Mouse (Mus musculus): ENCODE results near the gene Tubb5. TPM values are rescaled to one million over a fixed set of nuclear protein-coding genes. Genes with fewer than 3 reads are reported as not detected.

Tubb5 gene
- total RNA-seq, 4 experiments from 2014 or later: 339 to 357 (median 343) TPM

- no peak for DNase-seq (ENCODE audit: low spot score in 2 of 2)
These were observed 5.5 kb downstream of the Tubb5 start for GRCm38 (mm10) chr17:35832400-35833238.

DNA sequence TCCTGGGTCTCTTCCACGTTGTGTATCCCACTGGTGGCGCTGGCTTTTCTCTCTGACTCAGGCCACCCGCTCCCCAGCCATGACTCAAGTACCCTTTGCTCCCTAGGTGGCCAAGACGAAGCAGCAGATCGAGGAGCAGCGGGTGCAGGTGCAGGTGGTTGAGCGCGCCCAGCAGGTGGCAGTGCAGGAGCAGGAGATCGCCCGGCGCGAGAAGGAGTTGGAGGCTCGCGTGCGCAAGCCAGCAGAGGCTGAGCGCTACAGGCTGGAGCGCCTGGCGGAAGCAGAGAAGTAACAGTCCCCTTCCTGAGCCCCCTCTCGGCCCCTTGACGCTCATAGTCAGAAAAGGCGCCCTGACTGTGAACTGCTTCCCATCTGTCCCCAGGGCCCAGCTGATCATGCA, 8.4 kb downstream of the Tubb5 start:
- peak in 1 of 2 experiments; percentile 78 for DNase-seq (ENCODE audit: low spot score in 2 of 2)

DNA sequence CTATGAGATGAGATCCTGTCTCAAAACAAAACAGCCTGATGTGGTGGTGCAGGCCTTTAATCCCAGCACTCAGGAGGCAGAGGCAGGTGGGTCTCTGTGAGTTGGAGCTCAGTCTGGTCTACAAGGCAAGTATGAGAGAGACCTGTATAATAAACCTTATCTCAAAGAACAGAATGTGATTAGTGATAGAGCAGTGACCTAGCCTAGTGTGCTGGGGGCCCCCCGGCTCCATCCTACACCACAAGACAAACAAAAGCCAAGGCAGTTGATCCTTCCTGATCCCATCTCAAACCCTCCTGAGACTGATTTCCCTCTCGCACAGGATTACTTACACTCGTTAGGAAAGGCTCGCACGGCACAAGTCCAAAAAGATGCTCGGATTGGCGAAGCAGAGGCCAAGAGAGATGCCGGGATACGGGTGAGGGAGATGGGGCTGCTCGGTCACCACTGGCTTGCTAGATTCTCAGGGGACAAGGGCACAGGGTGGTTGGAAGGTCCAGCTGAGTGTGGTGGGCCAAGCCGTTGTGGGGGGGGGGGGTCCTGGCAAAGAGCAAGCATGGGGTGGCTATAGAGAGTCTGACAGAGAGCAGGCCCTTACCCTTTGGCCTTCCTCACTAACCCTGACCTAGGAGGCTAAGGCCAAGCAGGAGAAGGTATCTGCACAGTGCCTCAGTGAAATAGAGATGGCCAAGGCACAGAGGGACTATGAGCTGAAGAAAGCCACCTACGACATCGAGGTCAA, 12.8 kb downstream of the Tubb5 start:
- no peak for DNase-seq (ENCODE audit: low spot score in 2 of 2)

DNA sequence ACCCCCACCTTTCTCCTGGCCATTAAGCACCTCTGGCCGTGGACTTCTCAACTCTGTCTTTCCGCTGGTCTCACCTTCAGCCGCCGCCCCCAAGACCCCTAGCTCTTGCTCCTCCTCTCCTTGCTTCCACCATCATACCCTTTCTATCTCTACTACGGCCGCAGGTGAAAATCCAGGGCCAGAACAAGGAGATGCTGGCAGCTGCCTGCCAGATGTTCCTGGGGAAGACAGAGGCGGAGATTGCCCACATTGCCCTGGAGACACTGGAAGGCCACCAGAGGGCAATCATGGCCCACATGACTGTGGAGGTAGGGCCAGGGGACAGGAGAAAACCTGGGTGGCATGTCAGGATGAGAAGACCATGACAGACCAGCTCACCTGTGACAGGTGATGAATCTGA, 13.7 kb downstream of the Tubb5 start:
- DNase-seq (ENCODE audit: low spot score in 2 of 2): no peak

DNA sequence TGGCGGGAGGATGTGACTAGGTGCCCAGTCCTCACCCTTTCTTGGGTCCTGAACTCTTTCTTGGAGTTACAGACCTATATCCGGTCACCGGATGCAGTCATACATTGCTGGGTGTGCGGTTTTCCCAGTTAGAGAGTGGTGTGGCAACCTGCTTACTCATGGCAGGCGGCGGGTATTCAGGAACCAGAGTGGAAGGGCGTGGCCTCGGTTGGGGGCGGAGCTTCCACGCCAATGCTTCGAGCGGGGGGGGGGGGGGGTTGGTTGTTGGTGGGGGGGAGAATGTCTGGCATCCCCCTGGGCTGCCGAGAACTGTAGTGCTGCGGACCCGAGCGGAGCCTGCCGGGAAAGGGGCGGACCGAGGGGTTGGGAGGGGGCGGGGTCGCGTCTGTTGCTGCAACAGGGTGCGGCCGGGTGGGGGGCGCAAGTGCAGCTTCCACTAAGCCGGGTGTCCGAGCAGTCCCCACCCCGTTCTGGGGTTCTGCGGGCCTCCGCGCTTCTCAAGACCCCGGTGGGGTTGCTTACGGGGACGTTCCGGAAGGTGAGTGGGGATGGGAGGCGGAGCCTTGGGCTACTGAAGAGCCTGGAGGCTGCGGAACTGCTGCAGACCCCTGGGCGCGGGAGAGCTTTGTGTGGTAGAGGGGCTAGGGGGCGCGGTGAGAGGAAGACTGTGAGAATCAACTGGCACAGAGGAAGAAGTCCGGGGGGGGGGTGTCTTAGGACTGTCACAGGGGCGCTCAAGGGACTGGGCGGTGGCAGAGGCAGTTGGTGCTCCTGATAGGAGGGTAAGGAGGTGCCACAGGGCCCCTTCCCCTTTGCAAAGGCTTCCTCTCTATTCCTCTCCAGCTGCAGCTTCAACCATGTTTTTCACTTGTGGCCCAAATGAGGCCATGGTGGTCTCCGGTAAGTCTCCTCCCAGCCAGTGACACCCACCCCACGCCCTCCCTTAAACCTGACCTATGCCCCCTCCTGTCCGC, 14.9 kb downstream of the Tubb5 start, which contains the start of gene Flot1:
Gene Flot1, plus strand, starts transcription at position 267 of the 974 bp plus-strand sequence.
- DNase-seq (ENCODE audit: low spot score in 2 of 2): peak in 1 of 2 experiments; percentile 64

DNA sequence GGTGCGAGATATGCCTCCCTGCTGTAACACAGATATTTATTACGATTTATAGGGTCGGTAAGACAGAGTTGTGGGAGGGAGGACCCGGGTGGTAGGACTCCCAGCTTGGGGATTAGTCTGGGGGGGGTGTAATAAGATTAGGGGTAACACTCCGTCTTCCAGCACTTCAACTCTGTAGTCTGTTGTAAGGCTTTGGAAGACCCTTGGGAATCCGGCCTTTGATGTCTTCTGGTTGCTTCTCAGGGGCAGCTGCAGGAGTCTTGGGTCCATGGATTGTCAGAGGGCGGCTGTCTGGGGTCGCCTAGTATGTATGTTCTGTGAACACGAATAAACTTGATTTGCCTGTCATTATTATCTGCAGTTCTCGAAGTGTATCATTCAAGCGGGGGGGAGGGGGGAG, 15.5 kb downstream of the Tubb5 start:
- DNase-seq (ENCODE audit: low spot score in 2 of 2): no peak

DNA sequence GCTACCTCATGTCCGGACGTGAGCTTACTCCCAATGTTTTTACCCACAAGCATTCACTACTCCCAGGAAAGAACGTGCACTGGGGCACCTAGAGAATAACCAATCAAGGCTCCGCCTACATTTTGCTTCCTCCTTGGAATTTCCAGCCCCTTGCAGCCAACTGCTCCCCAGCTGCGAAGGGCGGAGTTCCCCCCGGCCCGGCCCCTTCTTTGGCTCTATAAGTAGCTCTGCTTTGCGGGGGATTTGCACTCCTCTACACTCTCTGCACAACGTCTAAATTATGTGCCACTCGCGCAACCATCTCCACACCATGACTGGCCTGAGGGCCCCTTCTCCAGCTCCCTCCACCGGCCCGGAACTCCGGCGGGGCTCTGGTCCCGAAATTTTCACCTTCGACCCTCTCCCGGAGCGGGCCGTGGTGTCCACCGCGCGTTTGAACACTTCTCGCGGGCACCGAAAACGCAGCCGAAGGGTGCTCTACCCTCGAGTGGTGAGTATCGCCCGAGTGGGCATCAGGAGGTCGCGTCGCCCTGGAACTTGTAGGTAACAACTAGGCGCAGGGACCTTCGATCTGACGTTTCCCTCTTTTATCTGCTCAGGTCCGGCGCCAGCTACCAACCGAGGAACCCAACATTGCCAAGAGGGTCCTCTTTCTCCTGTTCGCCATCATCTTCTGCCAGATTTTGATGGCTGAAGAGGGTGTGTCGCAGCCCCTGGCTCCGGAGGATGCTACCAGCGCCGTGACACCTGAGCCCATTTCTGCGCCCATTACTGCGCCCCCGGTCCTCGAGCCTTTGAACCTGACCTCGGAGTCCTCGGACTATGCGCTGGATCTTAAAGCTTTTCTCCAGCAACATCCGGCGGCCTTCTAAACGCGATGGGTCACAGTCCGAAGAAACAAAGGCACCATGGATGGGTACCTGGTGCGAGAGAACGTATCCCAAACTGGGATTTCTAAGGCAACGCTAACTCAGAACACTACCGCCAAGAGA, 16.4 kb downstream of the Tubb5 start, which contains the start of gene Ier3:
Gene Ier3, plus strand, starts transcription at position 246 of the 992 bp plus-strand sequence.
- DNase-seq (ENCODE audit: low spot score in 2 of 2): no peak

GRCm38 (mm10) chr17:35820111-35820510, 18.0 kb downstream of the Tubb5 start:
- DNase-seq (ENCODE audit: low spot score in 2 of 2): no peak

GRCm38 (mm10) chr17:35817226-35817625, 20.9 kb downstream of the Tubb5 start:
- no peak for DNase-seq (ENCODE audit: low spot score in 2 of 2)

DNA sequence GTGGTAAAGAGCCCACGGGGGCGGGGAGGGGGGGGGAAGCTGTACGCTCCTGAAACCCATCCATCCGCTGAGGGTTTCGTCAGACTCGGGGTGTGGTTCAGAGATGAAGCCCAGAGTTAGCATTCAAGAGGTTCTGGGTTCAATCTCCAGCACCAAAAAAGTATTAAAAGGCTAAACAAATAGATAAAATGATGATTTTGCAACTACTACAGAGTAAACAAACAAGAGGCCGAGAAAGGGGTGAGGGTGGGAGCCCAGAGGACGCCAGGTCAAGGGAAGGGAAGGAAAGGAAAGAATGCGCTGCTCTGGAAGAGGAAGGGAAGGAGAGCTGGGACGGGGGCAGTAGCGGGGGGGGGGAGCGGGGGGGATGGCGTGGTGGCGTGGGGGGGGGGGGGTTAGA, 21.4 kb downstream of the Tubb5 start:
- no peak for DNase-seq (ENCODE audit: low spot score in 2 of 2)

DNA sequence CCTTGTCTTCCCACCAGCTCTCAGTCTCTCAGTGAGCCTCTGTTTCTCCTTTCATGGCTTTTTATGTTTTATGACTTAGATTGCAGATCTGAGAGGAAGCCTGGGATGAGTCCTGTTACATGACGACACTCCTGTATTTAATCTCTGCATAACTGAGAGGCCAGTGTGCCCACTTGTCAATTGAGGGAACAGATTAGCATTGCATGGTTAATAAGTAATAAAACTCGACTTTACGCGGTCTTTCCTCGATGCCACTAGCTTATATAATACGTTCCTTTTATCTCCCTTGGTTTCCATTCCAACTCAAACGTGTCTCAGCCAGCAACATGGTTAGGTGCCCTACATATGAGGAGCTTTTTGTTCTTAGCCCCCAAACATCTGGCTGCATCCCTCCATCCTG, 22.3 kb downstream of the Tubb5 start:
- DNase-seq (ENCODE audit: low spot score in 2 of 2): no peak

- no peak for DNase-seq (ENCODE audit: low spot score in 2 of 2)
These were observed 23.4 kb downstream of the Tubb5 start for GRCm38 (mm10) chr17:35814678-35815077.

- no peak for DNase-seq (ENCODE audit: low spot score in 2 of 2)
These were observed 24.5 kb downstream of the Tubb5 start for GRCm38 (mm10) chr17:35813653-35814052.

- no peak for DNase-seq (ENCODE audit: low spot score in 2 of 2)
These were observed 24.9 kb downstream of the Tubb5 start for GRCm38 (mm10) chr17:35813245-35813647.

DNA sequence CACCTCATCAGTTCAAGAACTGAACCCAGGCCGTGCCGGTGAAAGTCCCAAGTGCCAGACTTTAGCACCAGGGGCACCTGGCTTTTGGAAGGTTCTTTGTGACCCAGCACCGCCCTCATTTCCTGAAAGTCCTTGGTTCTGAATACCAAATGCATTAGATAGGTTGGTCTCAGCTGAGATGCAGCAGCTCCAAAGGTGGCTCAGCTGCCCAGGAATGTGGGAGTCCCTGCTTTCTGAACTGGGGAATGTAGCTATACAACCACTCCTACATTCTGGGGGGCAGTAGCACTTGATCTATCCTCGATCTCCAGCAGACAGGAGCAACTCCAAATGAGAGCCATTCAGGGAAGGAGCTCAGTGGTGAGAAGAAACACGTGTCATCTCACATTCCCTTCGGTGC, 25.4 kb downstream of the Tubb5 start:
- no peak for DNase-seq (ENCODE audit: low spot score in 2 of 2)

GRCm38 (mm10) chr17:35812307-35812706, 25.8 kb downstream of the Tubb5 start:
- no peak for DNase-seq (ENCODE audit: low spot score in 2 of 2)

GRCm38 (mm10) chr17:35810900-35811648, 27.0 kb downstream of the Tubb5 start:
- DNase-seq (ENCODE audit: low spot score in 2 of 2): no peak

GRCm38 (mm10) chr17:35809395-35809794, 28.7 kb downstream of the Tubb5 start:
- DNase-seq (ENCODE audit: low spot score in 2 of 2): no peak

- no peak for DNase-seq (ENCODE audit: low spot score in 2 of 2)
These were observed 30.0 kb downstream of the Tubb5 start for GRCm38 (mm10) chr17:35808073-35808472.
